Mouse (Mus musculus) lung, adult 2 months (tissue): ENCODE data around the gene Dusp19.

Source experiments
- CTCF ChIP-seq: fragments of 200-500 bp; IDR thresholded peaks from 2 replicates; pipeline ENCODE4 v1.5.1; 2011; ENCODE audit warnings: mild to moderate bottlenecking, low read length, control low read depth; ENCODE audit not compliant: insufficient read depth
- POLR2A ChIP-seq: fragments of 200-500 bp; IDR thresholded peaks from 2 replicates; pipeline ENCODE4 v1.6.1; 2011; ENCODE audit warnings: low read depth, mild to moderate bottlenecking, control low read depth, low read length, borderline replicate concordance; ENCODE audit errors: extremely low read depth

DNA sequence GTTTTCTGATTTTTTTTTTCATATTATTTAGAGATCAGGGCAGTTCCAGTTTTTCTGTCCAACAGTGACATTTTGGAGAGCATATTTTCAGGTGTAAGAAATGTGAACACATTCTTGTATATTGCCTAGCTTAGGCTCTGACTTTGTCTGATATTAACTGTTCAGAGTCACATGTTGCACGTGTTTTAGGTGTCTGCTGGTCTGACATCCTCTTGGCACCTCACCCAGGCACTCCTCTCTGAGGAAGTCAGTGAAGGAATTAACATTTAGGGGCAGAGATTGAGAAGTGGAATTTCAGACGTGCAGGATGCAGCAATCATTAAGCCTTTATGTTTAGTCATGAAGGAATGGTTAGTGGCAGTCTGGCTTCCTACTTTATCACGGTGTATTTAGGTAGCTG lies 23.0 kb downstream of the Dusp19 start:
- TF ChIP-seq POLR2A: no peak
- no peak for TF ChIP-seq CTCF
